Mouse (Mus musculus): ENCODE measurements around the gene Vwa8. TPM values are rescaled to one million over a fixed set of nuclear protein-coding genes. Genes with fewer than 3 reads are reported as not detected.

Vwa8 gene
- total RNA-seq, 1 experiment = 9.8 TPM

GRCm38 (mm10) chr14:79233697-79234096 is 384.8 kb downstream of the Vwa8 start:
- Histone ChIP-seq H3K36me3 (ENCODE audit: control insufficient read depth, insufficient read depth, low read length, poor library complexity, severe bottlenecking) (no peaks in the 10 kb centered on the region), H3K27ac (ENCODE audit: insufficient read depth, low read depth, low read length, poor library complexity, severe bottlenecking) (no peak overlapping the region), H3K4me3 (ENCODE audit: insufficient read depth in 1 of 2, low read depth in 1 of 2, low read length in 2 of 2, poor library complexity in 1 of 2, severe bottlenecking in 1 of 2) (no peak overlapping the region), H3K9me3 (ENCODE audit: control insufficient read depth, insufficient read depth, low read depth, low read length) (no peaks in the 10 kb centered on the region), H3K4me1 (ENCODE audit: control insufficient read depth in 2 of 2, insufficient read depth in 2 of 2, low read length in 2 of 2, poor library complexity in 1 of 2) (0 out of 4 replicates have a peak, but pooled peaks cover 0 to 2% of the 10 kb centered on the region in 2 experiments), H3K9ac (ENCODE audit: insufficient read depth, low read depth, low read length, poor library complexity, severe bottlenecking) (no peak overlapping the region)
- in situ Hi-C loops (cut with MboI; ENCODE audit: low sequenced_read_pairs in 2 of 2, unreplicated experiment in 2 of 2) = no loop called here
- TF ChIP-seq CHD2 (IDR thresholded peaks at IDR 0.05; ENCODE audit: low read depth, low read length) (no peak), ZNF384 (IDR thresholded peaks at IDR 0.05; ENCODE audit: low read depth, low read length) (no peak), MAFK (IDR thresholded peaks at IDR 0.05; ENCODE audit: insufficient read depth, low read depth, low read length) (no peak), HCFC1 (IDR thresholded peaks at IDR 0.05; ENCODE audit: borderline replicate concordance, insufficient read depth, low read length) (no peak), ZC3H11A (IDR thresholded peaks at IDR 0.05; ENCODE audit: borderline replicate concordance, low read depth, low read length) (no peak)
- DNase-seq (ENCODE audit: low read depth, low spot score) = no peak

DNA sequence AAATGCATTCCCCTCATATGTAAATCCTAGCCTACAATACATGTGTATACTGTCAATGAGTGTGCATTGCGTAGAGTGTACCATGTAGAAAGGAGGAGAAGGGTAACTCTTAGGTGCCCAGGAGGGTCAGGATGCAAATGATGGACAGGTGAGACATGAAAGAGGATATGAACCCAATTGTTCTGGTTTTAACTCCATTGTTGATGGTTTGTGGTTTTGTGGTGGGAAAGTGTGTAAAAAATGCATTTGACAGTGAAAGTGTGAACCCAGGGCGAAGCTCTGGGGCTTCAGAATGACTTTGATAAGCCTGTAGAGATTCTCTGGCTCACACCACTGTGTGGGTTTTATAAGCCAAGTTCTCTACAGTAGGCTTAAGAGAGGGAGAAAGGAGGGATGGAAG is 385.7 kb downstream of the Vwa8 start:
- DNase-seq (ENCODE audit: low read depth, low spot score) = no peak
- Histone ChIP-seq H3K9ac (ENCODE audit: insufficient read depth, low read depth, low read length, poor library complexity, severe bottlenecking) (no peak overlapping the region), H3K36me3 (ENCODE audit: control insufficient read depth, insufficient read depth, low read length, poor library complexity, severe bottlenecking) (no peaks in the 10 kb centered on the region), H3K4me1 (ENCODE audit: control insufficient read depth in 2 of 2, insufficient read depth in 2 of 2, low read length in 2 of 2, poor library complexity in 1 of 2) (0 out of 4 replicates have a peak, but pooled peaks cover 0 to 2% of the 10 kb centered on the region in 2 experiments), H3K9me3 (ENCODE audit: control insufficient read depth, insufficient read depth, low read depth, low read length) (no peaks in the 10 kb centered on the region), H3K27ac (ENCODE audit: insufficient read depth, low read depth, low read length, poor library complexity, severe bottlenecking) (no peak overlapping the region), H3K4me3 (ENCODE audit: insufficient read depth in 1 of 2, low read depth in 1 of 2, low read length in 2 of 2, poor library complexity in 1 of 2, severe bottlenecking in 1 of 2) (no peak overlapping the region)
- TF ChIP-seq ZC3H11A (IDR thresholded peaks at IDR 0.05; ENCODE audit: borderline replicate concordance, low read depth, low read length) = no peak
- TF ChIP-seq ZNF384 (IDR thresholded peaks at IDR 0.05; ENCODE audit: low read depth, low read length) = no peak
- no peak for TF ChIP-seq HCFC1 (IDR thresholded peaks at IDR 0.05; ENCODE audit: borderline replicate concordance, insufficient read depth, low read length)
- TF ChIP-seq CHD2 (IDR thresholded peaks at IDR 0.05; ENCODE audit: low read depth, low read length) = no peak
- in situ Hi-C loops (cut with MboI; ENCODE audit: low sequenced_read_pairs in 2 of 2, unreplicated experiment in 2 of 2) = no loop called here

DNA sequence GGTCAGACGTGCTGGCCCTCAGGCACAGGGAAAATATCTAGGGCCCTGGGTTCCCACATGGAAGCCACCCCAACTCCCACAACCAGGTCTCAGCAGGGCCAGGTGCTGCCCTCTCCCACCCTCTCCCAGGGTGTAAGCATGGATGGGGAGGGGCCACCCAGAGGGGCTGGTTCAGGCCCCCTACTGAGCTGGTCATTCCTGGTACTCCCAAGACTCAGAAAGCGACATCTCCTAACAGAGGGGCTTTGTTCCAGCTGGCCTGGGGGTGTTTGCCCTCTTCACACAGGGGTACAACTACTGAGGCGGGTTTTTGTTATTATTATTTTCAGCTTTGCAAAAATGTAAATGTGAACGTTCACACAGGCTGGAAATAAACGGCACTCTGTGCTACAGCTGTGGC is 386.3 kb downstream of the Vwa8 start:
- Histone ChIP-seq H3K27ac (ENCODE audit: insufficient read depth, low read depth, low read length, poor library complexity, severe bottlenecking) (no peak overlapping the region), H3K9me3 (ENCODE audit: control insufficient read depth, insufficient read depth, low read depth, low read length) (no peaks in the 10 kb centered on the region), H3K4me1 (ENCODE audit: control insufficient read depth in 2 of 2, insufficient read depth in 2 of 2, low read length in 2 of 2, poor library complexity in 1 of 2) (0 out of 4 replicates have a peak, but pooled peaks cover 0 to 2% of the 10 kb centered on the region in 2 experiments), H3K9ac (ENCODE audit: insufficient read depth, low read depth, low read length, poor library complexity, severe bottlenecking) (no peak overlapping the region), H3K4me3 (ENCODE audit: insufficient read depth in 1 of 2, low read depth in 1 of 2, low read length in 2 of 2, poor library complexity in 1 of 2, severe bottlenecking in 1 of 2) (no peak overlapping the region), H3K36me3 (ENCODE audit: control insufficient read depth, insufficient read depth, low read length, poor library complexity, severe bottlenecking) (no peaks in the 10 kb centered on the region)
- TF ChIP-seq ZC3H11A (IDR thresholded peaks at IDR 0.05; ENCODE audit: borderline replicate concordance, low read depth, low read length) (no peak), CHD2 (IDR thresholded peaks at IDR 0.05; ENCODE audit: low read depth, low read length) (no peak), ZNF384 (IDR thresholded peaks at IDR 0.05; ENCODE audit: low read depth, low read length) (no peak), MAFK (IDR thresholded peaks at IDR 0.05; ENCODE audit: insufficient read depth, low read depth, low read length) (no peak), HCFC1 (IDR thresholded peaks at IDR 0.05; ENCODE audit: borderline replicate concordance, insufficient read depth, low read length) (no peak)
- in situ Hi-C loops (cut with MboI; ENCODE audit: low sequenced_read_pairs in 2 of 2, unreplicated experiment in 2 of 2) = no loop called here
- DNase-seq (ENCODE audit: low read depth, low spot score) = no peak

DNA sequence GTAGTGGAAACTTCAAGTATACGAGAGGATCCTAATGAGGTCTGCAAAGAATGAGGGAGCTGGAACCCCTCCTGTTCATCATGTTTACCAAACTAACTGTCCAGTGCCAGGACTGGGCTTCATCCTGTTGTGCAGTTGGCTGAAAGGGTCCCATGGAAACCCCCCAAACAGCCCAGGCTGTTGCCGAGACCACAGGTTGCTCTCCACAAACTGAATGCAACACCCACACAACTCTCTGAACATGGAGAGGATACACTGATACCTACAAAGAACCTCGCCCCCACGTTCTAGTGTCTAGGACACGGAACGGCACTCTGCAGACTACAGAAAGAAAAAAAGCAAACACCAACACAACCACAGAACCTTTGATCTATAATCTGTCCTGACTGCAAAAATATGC is 387.4 kb downstream of the Vwa8 start:
- Histone ChIP-seq H3K36me3 (ENCODE audit: control insufficient read depth, insufficient read depth, low read length, poor library complexity, severe bottlenecking) (no peaks in the 10 kb centered on the region), H3K27ac (ENCODE audit: insufficient read depth, low read depth, low read length, poor library complexity, severe bottlenecking) (no peak overlapping the region), H3K4me3 (ENCODE audit: insufficient read depth in 1 of 2, low read depth in 1 of 2, low read length in 2 of 2, poor library complexity in 1 of 2, severe bottlenecking in 1 of 2) (no peak overlapping the region), H3K9me3 (ENCODE audit: control insufficient read depth, insufficient read depth, low read depth, low read length) (no peaks in the 10 kb centered on the region), H3K4me1 (ENCODE audit: control insufficient read depth in 2 of 2, insufficient read depth in 2 of 2, low read length in 2 of 2, poor library complexity in 1 of 2) (0 out of 4 replicates have a peak, but pooled peaks cover 0 to 2% of the 10 kb centered on the region in 2 experiments), H3K9ac (ENCODE audit: insufficient read depth, low read depth, low read length, poor library complexity, severe bottlenecking) (no peak overlapping the region)
- in situ Hi-C loops (cut with MboI; ENCODE audit: low sequenced_read_pairs in 2 of 2, unreplicated experiment in 2 of 2) = no loop called here
- TF ChIP-seq ZC3H11A (IDR thresholded peaks at IDR 0.05; ENCODE audit: borderline replicate concordance, low read depth, low read length) (no peak), MAFK (IDR thresholded peaks at IDR 0.05; ENCODE audit: insufficient read depth, low read depth, low read length) (no peak), CHD2 (IDR thresholded peaks at IDR 0.05; ENCODE audit: low read depth, low read length) (no peak), ZNF384 (IDR thresholded peaks at IDR 0.05; ENCODE audit: low read depth, low read length) (no peak), HCFC1 (IDR thresholded peaks at IDR 0.05; ENCODE audit: borderline replicate concordance, insufficient read depth, low read length) (no peak)
- DNase-seq (ENCODE audit: low read depth, low spot score) = no peak

GRCm38 (mm10) chr14:79239402-79239801 is 390.6 kb downstream of the Vwa8 start:
- in situ Hi-C loops (cut with MboI; ENCODE audit: low sequenced_read_pairs in 2 of 2, unreplicated experiment in 2 of 2) = no loop called here
- Histone ChIP-seq H3K9me3 (ENCODE audit: control insufficient read depth, insufficient read depth, low read depth, low read length) (no peaks in the 10 kb centered on the region), H3K4me3 (ENCODE audit: insufficient read depth in 1 of 2, low read depth in 1 of 2, low read length in 2 of 2, poor library complexity in 1 of 2, severe bottlenecking in 1 of 2) (no peak overlapping the region), H3K4me1 (ENCODE audit: control insufficient read depth in 2 of 2, insufficient read depth in 2 of 2, low read length in 2 of 2, poor library complexity in 1 of 2) (0 out of 4 replicates have a peak, but pooled peaks cover 0 to 2% of the 10 kb centered on the region in 2 experiments), H3K9ac (ENCODE audit: insufficient read depth, low read depth, low read length, poor library complexity, severe bottlenecking) (no peak overlapping the region), H3K36me3 (ENCODE audit: control insufficient read depth, insufficient read depth, low read length, poor library complexity, severe bottlenecking) (no peaks in the 10 kb centered on the region), H3K27ac (ENCODE audit: insufficient read depth, low read depth, low read length, poor library complexity, severe bottlenecking) (no peak overlapping the region)
- DNase-seq (ENCODE audit: low read depth, low spot score) = no peak
- no peak for TF ChIP-seq HCFC1 (IDR thresholded peaks at IDR 0.05; ENCODE audit: borderline replicate concordance, insufficient read depth, low read length)
- no peak for TF ChIP-seq CHD2 (IDR thresholded peaks at IDR 0.05; ENCODE audit: low read depth, low read length)
- TF ChIP-seq MAFK (IDR thresholded peaks at IDR 0.05; ENCODE audit: insufficient read depth, low read depth, low read length) = no peak
- no peak for TF ChIP-seq ZC3H11A (IDR thresholded peaks at IDR 0.05; ENCODE audit: borderline replicate concordance, low read depth, low read length)
- TF ChIP-seq ZNF384 (IDR thresholded peaks at IDR 0.05; ENCODE audit: low read depth, low read length) = no peak

Data from ES-E14 (cell line).